Mouse (Mus musculus) kidney, adult 2 months (tissue): ENCODE measurements around the gene Fasl.

Experiments used
- CTCF ChIP-seq: fragments of 200-500 bp; conservative IDR thresholded peaks from 2 replicates; pipeline ENCODE4 v1.5.1; 2011; ENCODE audit warnings: low read depth, mild to moderate bottlenecking, control low read depth, low read length, moderate library complexity, mixed read lengths; ENCODE audit not compliant: insufficient read depth, insufficient read length
- POLR2A ChIP-seq: fragments of 200-500 bp; IDR thresholded peaks from one replicate; pipeline ENCODE4 v1.6.1; 2011; ENCODE audit warnings: low read depth, low read length, control low read depth

DNA sequence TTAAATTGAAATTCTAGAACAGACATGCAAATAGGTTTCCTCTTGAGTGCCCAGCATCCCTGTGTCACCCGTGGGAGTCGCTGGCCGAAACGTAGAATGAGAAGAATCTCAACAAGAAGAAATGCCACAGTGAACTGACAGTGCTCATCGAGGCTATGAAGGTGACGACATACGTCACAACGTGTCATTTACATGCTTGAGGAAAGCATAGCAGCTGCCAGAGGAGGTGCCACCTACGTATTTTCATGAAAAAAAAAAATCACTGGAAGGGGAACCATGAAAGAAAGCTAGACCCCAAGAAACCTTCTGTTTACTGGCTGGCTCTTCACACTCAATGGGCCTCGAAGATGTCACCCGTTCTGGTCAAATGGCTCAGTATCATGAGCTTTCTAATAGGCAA, 54.0 kb downstream of the Fasl start:
- TF ChIP-seq POLR2A (no peak), CTCF (no peak)
